Mouse (Mus musculus) embryo, embryonic 9.5 days (tissue): ENCODE data around the gene Pgpep1.

Experiments
- DNase-seq: peaks from one replicate; pipeline ENCODE4 v3.0.0-alpha.2; 2017; ENCODE audit errors: extremely low spot score

The Pgpep1 gene

DNA sequence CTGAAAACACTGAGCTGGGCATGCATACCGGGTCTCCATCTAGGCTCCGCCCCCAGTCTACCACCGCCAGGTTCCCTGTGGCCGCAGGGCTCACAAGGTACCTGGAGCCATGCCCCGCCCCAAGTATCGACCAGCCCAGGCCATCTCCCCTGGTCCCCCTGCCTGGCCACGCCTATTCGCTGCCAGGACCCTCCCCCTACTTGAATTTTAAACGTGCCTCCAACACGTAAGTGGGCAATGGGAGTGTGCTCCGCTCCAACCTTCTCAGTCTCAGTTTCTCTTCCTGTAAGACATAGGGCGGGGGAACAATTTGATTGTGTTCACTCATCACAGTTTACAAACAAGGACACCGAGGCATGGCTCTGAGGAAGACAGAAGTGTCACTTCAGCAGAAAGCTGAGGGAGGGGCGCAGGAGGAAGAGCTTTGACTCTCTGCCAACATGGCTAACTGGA, at the start of gene Pgpep1:
TSS of gene Pgpep1 (minus strand) at position 116 of the 453 bp plus-strand sequence.
- peak; percentile 67 for DNase-seq

DNA sequence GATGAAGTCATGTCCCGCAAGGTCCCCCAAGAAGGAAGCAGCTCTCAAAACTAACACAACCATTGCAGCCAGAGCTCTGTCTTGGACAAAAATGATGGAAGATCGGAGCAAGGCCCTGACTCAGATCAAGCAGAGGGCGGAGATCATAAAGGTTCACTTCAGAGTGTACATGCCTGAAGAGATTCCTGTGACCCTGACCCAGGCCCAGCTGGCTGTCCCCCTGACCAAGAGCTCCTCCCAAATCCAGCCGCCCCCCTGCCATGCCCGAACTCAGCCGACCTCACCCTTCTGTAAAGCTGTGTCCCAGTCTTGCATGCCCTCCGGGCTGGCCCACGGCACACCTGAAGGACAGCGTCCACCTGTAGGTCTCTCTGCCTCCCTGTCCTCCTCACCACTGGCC, 49.6 kb upstream of the Pgpep1 start:
- DNase-seq: no peak

DNA sequence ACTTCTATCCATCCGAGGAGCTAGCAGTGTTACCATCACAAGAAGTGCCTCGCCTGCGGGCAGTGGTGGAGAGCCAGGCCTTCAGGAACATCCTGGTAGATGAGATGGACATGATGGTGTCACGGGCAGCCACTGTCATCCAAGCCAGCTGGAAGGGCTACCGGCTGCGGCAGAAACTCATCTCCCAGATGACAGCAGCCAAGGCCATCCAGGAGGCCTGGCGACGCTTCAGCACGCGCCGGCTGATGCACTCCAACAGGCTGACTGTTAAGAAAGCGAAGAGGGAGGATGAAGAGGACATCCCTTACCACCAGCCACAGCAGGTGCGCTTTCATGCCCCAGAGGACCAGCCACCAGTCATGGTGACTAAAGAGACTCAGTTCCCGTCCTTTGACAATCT, 48.1 kb upstream of the Pgpep1 start:
- DNase-seq: no peak

DNA sequence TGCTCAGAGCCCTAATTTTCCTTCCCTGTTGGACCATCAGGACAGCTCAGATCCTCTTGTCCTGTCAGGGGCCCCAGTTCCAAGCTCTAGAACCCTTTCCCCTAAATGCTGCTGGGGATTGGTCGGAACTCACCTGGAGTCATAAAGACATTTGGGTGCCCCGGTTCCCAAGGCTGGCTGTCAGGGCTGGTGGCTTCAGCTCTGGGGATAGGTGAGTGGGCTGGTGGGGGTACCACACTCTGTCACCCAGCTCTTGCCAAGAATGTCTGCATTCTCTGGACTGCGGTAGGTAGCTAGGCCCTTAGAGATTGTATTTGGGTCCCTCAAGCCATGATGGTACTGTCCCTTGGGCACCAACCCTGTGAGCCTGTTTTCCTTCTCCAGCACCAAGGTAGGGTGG, 43.1 kb upstream of the Pgpep1 start, which contains the start of gene Iqcn:
TSS of gene Iqcn (plus strand) at position 171 of the 400 bp plus-strand sequence.
- DNase-seq: no peak

DNA sequence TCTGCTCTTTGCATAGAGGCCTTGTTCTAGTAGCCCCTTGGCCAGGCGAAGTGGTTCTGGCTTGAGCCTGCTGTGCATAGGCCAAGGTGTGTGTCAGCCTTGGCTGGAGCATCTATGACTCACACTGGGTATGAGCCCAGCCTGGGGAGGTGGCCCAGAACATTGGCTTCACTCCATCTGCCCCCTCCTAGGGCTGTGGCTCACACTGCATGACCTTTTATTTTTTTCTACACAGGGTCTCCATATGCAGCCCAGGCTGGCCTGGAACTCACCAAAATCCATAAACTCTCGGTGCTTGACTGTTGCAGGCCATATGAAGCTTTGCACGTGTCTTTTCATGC, 42.6 kb upstream of the Pgpep1 start:
- no peak for DNase-seq

DNA sequence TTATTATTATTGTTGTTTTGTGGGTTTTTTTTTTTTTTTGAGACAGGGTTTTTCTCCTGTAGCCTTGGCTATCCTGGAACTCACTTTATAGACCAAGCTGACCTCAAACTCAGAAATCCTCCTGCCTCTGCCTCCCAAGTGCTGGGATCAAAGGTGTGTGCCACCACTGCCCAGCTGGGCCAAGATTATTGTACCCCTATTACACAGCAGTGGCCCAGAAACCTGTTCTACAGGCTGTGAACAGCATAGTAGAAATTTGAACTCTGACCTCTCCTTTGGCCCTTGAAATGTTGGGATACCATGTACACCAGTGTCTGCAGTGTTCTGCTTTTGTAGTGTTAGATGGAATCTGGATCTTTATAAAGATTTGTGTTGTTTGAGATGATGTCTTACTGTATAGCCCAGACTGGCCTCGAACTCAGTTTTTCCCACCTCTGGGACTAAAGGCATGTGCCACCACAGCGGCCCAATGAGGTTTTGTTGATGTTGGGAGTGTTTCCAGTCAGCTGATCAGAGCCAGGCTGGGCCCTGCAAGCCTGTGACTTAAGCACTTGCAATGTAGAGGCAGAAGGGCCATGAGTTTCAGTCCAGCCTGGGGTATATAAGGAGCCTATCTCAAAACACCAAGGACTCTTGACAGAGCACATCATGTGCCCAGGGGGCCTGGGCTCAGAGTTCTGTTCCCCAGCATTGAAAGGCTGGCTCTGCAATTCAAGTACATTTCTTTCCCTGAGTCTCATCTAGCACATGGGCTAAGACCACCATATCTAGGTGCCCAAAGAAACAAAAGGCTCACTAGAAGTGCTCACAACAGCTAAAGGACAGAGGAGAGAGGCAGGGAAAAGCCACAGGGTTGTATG, 42.0 kb upstream of the Pgpep1 start:
- no peak for DNase-seq

DNA sequence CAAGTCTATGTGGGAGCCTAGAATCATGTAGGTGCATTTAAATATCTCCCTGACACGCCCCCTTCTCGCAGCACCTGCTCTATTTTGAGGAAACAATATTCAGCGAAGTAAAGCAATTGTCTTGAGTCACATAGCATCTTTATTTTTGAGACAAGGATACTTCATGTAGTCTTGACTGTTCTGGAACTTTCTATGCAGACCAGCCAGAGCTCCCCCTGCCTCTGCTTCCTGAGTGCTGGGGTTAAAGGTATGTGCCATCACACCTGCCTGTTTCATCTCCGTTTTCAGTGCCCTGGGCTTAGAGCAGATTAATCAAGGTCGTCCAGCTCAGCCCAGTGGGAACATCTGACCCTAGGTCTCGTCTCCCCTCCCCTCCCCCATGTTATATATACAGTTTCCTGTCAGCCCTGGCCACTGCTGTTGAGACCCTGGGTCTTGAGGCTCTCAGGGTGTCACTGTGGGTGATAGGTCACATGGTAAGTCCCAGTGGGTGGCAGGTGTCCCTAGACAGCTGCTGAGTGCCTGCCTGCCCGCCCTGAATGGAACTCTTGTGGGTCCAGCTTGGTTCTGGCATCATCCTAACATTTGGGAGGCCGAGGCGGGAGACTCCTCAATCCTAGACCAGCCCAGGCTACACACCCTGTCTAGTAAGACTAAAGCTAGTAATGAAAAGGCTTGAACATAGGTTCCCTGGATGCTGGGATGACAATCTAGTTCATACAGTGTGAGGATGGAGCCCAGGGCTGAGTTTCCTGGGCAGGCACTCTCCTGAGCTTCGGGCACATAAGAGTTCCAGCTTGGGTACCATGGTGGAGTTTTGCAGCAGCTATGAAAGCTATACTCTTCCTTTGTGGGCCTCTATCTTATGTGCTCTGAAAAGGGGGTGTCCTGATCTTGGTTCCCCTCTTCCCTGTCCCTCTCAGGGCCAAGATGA, 41.1 kb upstream of the Pgpep1 start:
- DNase-seq: no peak

DNA sequence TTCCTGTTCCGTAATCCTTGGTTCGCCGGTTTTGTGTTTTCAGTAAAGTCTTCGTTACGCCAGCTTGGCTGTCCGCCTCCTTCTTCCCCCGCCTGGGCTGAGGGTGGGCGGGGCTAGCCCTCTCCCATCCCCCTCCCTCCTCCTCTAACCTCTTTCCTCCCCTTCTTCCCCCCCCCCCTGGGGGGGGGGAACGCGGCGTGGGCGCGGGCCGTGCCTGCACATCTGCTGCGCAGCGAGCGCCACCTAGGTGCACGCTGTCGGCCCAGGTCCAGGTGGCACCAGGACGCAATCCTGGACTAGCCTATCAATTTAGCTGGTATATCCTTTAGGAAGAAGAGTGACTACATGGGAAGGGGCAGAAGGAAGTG, 40.4 kb upstream of the Pgpep1 start:
- DNase-seq: peak; percentile 96

DNA sequence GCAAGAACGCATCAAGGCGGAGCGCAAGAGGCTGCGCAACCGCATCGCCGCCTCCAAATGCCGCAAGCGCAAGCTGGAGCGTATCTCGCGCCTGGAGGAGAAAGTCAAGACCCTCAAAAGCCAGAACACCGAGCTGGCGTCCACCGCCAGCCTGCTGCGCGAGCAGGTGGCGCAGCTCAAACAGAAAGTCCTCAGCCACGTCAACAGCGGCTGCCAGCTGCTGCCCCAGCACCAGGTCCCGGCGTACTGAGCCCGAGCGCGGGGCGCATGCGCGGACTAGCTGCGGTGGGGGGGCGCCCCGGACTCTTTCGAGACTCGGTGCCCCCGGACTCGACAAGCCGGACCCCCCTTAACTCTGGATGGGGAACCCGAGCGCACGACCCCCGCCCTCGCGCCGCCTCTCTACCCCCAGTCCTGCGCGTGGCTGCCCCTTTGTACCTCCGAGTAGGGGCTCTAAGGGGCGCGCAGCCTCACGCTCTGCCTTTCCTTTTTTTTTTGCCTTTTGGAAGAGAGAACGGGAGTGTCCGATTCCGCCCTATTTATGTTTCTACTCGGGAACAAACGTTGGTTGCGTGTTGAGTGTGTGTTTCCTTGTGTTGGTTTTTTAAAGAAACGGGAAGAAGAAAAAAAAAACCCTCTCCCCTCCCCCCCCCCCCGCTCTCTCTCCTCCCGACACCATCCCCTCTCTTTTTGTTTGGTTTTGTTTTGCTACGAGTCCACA, 39.8 kb upstream of the Pgpep1 start:
- peak; percentile 88 for DNase-seq

DNA sequence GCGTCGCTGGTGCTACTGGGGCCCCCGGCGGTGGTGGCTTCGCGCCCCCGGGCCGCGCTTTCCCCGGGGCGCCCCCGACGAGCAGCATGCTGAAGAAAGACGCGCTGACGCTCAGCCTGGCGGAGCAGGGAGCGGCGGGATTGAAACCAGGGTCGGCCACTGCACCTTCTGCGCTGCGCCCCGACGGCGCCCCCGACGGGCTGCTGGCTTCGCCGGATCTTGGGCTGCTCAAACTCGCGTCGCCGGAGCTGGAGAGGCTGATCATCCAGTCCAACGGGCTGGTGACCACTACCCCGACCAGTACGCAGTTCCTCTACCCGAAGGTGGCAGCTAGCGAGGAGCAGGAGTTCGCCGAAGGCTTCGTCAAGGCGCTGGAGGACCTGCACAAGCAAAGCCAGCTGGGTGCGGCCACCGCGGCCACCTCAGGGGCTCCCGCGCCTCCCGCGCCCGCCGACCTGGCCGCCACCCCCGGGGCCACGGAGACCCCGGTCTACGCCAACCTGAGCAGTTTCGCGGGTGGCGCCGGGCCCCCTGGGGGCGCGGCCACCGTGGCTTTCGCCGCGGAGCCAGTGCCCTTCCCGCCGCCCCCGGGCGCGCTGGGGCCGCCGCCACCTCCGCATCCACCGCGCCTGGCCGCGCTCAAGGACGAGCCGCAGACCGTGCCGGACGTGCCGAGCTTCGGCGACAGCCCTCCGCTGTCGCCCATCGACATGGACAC, 39.1 kb upstream of the Pgpep1 start:
- peak; percentile 73 for DNase-seq

DNA sequence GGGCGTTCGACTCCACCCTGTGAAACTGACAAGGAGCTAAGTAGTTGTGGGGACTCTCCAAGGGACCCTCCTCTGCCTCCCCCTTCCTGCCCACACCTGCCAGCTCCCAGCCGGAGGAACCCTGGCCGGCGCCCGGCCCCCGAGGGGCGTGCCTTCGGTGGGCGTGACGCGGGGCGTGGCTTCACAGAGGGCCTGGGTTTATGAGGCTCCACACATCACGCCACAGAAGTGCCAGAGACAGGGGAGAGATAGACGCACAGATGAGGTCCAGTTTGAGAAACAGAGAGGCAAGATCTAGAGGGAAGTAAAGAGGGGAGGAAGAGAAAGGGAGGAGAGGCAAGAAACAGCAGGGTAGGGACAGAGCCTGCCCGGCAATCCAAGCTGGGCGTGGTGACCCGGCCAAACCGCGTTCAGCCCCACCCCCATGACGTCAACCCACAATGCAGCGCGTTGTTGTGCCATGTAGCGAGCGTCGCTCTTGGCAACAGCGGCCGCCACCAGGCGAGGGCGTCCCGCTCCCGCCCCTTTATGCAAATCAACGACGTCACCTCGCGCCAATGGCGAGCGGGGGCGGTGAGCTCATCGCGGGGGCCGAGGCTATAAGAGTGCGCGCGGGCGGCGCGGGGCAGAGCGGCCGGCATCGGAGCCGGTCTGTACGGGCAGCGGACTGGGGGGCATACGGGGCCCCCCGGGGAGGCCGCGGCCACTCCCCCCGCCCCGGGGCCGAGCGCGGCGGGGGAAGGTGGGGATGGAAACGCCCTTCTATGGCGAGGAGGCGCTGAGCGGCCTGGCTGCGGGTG, 38.3 kb upstream of the Pgpep1 start, which contains the start of gene Jund:
TSS of gene Jund (plus strand) at position 640 of the 800 bp plus-strand sequence.
- peak; percentile 99 for DNase-seq

DNA sequence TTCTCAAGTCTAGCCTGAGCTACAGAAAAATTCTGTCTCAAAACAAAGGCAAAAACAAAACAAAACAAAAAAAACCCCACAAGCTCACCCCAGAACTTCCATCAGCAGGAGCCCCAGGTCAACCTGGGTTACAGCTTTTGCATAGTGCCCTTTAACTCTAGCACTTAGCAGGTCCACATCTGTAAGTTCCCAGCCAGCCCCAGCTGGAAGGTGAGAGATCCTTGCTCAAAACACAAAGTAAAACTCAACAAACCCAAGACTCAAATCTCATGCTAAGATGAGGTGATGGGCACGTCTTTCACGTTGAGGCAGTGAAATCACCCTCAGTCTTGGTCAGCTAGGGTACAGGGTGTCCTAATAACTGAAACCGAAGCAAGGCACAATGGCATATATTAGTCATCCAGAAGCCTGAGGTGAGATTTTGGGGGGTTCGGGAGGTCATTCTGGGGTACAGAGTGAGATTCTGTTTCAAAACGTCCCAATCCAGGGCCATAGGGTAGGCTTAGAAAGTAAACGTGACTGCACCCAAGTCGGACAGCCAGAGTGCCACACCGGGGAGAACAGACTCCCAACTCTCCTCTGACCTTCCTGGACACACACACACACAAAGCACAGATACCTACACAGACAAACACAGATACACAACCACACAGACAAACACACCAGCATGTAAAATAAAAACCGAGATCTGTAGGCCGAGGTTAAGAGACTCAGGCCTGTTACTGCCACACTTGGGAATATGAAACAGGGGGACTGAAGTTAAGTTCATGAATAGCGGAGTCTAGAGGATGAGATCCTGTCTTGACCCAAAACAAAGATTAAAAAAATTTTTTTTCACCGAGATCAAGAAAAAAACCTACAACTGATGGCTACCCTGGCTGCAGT, 37.4 kb upstream of the Pgpep1 start:
- no peak for DNase-seq

DNA sequence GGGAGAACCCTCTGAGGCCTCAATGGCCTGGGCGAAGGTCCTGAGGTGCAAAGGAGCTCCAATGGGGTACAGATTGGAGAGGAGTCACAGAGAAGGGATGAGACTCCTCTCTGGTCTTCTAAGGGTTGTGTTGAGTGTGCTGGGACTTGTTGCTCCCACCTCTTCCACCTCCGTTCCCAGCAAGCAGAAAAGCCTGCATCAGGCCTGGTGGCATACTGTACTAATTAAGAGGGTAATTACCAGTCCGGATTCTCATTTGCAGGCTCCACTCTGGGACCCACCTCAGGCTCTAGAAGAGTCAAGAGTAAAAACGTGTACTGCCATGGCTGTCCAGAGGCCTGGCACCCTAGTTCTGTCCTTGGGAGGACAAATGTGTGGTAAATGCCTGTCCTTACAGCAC, 36.8 kb upstream of the Pgpep1 start:
- no peak for DNase-seq

DNA sequence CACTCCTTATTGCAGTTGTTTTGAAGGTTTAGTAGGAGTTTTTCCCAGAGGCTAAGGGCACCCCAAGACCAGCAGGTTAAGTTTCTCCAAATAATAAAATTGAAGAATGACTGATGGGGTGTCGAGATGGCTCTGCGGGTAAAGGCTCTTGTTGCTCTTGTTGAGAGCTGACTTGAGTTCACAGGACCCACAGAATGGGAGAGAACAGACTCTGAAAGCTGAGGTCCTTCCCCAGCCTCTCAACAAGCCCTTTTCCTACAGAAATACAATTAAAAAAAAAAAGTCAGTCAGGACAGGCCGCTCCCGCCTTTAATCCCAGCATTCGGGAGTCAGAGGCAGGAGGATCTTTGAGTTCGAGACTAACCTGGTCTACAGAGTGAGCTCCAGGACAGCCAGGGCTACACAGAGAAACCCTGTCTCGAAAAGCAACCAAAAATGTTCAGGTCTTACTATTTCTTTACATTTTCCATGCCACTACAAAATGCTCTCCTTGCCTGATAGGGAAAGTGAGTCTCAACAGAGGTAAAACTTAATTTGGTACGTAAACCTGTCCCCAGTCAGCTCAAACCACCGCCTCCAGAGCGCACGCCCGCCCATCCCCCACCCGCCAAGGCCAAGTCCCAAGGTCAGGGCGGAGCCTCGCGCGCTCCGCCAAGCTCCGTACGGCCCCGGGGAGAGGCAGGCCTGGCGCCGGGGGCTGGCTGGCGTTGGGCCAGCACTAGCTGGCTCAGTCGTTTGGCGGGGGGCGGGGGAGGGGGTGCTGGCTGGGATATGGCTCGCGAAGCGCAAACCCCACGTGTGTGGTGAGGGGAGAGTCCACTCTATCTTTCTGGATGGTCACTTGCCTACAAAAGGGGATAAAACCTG, 36.1 kb upstream of the Pgpep1 start:
- peak; percentile 64 for DNase-seq

DNA sequence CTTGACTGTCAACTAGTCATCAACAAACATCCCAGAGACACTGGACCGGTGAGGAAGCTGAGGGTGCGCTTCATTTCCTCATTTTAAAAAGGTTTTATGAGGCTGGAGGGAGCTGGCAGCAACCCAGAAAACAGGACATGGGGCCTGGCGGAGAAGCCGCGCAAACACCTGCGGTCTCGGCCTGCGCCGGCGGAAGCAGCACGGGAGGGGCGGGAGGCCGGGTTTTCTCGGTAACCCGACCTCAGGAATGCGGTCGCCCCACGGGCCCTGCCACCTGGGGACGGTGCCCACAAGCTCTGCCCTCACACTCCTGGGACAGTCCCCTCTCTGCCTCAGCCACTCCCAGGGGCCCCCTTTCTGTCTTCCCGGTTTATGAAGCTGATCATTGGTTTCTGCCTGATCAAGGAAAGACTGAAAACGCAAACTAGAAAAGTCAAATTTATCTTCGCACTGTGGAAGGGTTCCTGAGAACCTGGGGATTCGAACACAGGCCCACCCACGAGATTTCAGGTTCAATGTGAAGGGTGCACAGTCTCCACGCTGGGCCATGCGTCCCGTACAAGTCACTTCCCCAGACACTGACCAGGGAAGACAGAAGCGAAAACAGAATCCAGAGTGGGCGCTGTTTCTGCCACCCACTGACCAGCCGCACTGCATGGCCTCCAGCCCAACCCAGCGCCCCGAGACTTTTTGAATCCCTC, 35.3 kb upstream of the Pgpep1 start:
- no peak for DNase-seq

DNA sequence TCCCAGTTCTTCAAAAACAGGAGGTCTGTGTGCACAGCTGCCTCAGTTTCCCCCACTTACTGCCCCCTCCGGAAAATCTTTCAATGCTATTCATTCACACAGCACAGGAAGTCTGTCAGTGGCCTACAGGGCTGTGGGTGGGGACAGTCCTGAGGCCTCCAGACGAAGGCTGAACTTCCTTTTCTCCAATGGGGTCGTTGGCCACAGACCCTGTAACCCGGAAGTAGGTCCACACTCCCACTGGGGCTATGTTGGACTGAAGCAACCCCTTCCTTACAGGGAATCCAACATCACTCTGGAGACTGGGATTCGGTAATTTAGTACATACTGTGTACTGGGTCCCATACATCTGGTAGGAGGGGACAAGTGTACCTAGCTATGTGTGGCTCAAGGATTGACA, 33.4 kb upstream of the Pgpep1 start:
- DNase-seq: no peak

DNA sequence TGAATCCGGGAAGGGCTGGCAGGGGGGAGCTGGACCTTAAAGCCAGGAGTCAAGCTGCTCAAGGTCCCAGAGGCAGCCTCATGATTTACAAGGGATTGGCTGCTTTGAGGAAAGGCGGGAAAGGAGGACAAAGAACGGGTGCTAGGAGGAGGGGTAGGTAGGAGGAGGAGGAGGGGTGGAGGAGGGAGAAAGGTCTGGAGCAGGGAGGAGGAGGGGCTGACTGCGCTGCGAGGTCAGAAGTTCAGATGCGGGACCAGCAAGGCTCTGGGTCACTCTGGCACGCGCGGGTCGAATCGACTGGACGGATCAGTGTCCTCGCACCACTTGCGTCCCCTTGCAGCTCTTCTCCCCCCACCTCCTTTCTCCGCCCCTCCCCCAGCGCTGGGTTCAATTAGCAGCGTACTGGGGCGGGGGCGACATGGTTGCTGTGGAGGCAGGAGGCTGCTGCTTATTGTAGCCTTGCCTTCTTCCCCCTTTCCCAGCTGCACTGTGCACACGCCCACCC, 31.6 kb upstream of the Pgpep1 start:
- DNase-seq: peak; percentile 93

DNA sequence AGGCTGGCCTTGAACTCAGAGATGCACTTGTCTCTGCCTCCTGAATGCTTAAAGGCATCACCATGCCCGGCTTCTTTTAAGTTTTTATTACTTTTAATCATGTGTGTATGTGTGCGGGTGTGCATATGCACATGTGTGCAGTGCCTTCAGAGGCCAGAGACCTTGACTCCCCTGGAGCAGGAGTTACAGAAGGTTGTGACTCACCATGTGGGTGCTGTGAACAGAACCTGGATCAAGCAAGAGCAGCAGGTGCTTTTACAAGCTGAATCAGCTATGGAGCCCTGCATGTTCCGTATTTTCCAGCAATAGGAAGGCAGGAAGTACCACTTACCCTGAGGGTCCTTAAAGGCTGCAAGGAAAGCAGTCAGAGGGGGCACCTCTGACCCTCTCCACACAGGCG, 31.0 kb upstream of the Pgpep1 start:
- no peak for DNase-seq
